Mouse (Mus musculus): ENCODE results near the gene Adamts13.
A peak's percentile ranks its signal among the peaks of the same experiment; 100 is the strongest.

The Adamts13 gene

GRCm38 (mm10) chr2:26973116-26973515 is at the start of gene Adamts13:
Gene Adamts13, plus strand, starts transcription at chr2:26973416.
- no peak for DNase-seq (ENCODE audit: low spot score in 2 of 2)

DNA sequence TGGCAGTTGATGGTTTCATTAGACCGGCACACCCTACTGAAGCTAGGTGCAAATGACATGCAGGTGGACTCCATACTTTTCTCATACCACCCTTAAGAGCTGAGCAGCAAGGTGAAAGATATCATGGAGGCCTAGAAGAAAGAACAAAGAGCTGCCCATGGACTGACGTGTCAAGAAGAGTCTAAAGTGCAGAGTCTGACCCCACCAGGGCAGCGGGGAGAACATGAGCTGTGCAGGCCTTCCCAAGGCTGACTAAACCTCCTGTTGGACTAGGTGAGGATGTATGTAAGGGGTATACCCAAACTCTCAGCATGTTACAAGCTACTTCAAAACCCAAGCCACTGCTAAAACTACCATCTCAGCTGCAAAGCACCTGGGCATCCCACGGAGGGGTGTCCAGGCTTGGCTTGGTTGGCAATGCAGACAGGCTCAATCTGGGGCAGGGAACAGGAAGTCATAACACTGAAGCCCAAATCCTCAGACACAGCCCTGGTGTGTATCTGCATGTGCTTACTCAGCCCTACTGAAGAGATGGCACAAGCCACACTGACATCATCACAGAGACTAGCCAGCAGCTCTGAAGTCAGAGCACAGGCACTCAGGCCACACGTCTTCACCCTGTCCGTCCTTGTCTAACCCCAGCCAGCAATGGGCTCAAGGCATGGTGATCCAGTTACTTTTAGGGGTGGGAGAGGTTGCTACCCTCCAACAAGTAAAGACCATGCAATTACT is 45.3 kb upstream of the Adamts13 start:
- DNase-seq (ENCODE audit: low spot score in 2 of 2), result no peak

DNA sequence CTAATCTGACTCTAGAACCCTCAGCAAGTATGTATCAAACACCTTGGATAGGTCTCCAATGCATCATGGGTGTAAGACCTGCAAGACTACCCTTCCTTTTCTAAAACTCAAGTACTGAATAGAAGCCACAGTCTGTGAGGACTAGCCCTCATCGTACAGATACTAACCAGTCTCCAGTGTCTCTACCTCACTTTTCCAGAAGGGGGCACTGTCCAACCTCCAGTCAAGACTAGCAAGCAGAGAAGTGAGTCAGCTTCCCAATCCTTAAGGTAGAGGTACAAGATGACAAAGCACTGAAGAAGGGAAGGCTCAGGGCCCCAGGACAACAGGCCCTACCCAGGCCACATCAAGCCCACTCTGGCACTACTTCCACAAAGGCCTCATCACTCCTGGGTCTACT is 42.8 kb upstream of the Adamts13 start:
- peak; percentile 78 to 88 for DNase-seq (ENCODE audit: low spot score in 2 of 2)

GRCm38 (mm10) chr2:26932473-26933303 is 40.5 kb upstream of the Adamts13 start:
- peak; percentile 45 to 80 for DNase-seq (ENCODE audit: low spot score in 2 of 2)

DNA sequence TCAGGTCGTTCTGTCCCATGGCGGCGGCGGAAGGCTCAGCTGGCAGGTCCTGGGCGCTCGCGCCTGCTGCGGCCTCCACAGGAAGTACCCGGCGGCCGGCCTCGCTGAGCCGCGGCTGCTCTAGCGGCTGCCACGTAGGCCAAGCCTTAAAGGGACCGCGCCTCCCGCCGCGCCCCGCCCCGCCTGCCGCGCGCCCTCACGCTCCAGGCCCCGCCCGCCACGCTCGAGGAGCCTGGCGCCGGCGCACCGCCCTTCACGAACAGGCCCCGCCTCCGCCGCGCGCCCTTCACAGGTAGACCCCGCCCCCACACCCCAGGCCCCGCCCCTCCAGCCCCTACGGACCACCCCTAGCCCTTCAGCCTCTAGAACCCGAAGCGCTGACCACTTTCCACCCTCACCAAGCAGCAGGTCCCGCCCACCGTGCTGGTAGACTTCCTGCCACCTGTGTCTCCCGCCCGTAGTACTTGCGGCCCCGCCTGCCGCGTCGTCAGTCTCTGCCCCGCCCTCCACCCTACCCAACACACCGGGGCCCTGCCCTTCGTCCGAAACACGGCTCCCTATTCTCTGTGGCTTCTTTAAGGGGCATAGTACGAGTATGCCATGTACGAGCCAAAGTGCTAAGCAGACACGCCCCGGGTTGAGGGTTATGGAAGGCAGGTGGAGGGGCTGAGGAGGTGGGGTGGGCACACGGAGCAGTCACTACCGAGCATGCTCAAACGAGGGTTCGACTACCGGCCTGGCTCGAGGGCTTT is 39.7 kb upstream of the Adamts13 start, which contains the start of the genes Surf4 and Stkld1:
Gene Surf4, minus strand, starts transcription at position 625 of the 752 bp plus-strand sequence.
Gene Stkld1, plus strand, starts transcription at position 744 of the 752 bp plus-strand sequence.
- DNase-seq (ENCODE audit: low spot score in 2 of 2), result peak; percentile 93 to 97

GRCm38 (mm10) chr2:26935286-26935685 is 37.9 kb upstream of the Adamts13 start:
- DNase-seq (ENCODE audit: low spot score in 2 of 2), result no peak

DNA sequence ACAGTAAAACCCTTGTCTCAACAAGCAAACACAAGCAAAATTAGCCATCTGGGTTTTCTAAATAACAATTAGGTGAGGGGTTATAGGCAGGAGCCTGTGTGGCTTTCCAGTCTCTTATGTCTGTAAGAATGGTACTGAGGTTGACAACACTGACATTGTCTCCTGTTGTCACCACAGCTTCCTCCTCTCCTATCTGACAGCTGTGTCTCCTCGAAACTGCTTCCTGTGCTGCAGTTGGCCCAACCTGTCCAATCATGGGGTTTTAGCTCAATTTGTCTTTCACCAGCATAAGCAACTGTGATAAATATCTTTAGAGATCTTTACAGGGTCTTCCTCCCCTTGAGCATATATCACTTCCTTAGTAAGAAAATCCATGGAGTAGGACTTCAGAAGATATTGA is 36.8 kb upstream of the Adamts13 start:
- no peak for DNase-seq (ENCODE audit: low spot score in 2 of 2)

DNA sequence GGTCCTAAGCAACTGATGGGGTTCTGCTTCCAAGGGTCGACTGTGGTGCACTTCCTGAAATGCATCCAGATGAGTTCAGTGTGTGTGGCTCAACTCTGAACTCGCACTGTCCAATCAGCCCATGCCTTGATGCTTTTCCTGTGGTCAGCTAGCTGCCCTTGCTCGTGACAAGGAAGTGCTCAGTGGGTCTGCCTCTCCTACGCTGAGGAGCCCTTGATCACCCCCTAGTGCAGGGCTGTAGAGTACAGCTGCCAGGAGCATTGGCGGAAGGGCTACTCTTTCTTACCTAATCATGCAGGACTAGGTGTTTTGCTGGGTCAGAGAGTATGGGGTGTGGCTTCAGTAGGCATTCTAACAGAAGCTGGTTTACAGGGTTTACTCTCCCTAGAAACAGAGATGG is 31.7 kb upstream of the Adamts13 start:
- peak in 1 of 2 experiments; percentile 23 for DNase-seq (ENCODE audit: low spot score in 2 of 2)

DNA sequence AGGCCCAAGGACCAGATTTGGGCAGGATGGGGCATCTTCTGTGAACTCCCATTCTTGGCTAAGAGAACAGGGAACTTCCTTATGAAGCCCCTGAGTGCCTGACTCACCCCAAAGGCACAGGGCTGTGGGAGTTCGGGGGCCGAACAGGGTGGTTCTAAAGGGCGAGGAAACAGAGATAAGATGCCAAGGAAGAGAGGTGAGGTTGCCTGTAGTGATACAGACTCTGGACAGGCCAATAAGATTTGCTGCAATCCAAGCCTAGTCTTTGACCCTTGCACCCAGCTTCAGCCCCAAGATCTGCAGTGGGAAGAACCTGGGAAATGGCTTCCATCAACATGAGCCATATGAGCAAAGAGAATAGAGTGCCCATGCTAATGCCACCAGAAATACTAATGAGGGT is 30.0 kb upstream of the Adamts13 start:
- DNase-seq (ENCODE audit: low spot score in 2 of 2), result no peak

- no peak for DNase-seq (ENCODE audit: low spot score in 2 of 2)
Observed at GRCm38 (mm10) chr2:26950411-26950810, 22.8 kb upstream of the Adamts13 start.

DNA sequence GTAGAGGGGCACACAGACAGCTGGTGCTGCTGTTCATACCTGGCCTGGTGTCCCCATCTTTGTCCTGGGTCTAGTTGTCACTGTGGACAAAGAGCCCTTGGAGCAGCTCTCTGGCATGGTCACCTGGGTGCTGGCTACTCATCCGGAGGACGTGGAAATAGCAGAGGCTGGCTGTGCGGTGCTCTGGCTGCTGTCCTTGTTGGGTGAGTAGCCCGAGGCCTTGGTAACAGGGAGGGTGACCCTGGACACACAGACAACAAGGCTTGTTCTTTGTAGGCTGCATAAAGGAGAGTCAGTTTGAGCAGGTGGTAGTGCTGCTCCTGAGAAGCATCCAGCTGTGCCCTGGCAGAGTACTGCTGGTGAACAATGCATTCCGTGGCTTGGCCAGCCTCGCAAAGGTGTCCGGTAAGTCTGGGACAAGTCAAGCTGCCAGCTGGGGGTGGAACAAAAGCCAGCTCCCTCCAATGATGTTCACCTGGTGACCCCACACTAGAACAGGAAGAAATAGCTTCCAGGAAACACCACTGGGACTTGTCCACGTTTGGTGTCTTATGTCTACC is 21.8 kb upstream of the Adamts13 start:
- DNase-seq (ENCODE audit: low spot score in 2 of 2), result no peak

- no peak for DNase-seq (ENCODE audit: low spot score in 2 of 2)
Observed at GRCm38 (mm10) chr2:26952193-26952592, 21.0 kb upstream of the Adamts13 start.

GRCm38 (mm10) chr2:26952866-26953265 is 20.4 kb upstream of the Adamts13 start:
- DNase-seq (ENCODE audit: low spot score in 2 of 2), result no peak

DNA sequence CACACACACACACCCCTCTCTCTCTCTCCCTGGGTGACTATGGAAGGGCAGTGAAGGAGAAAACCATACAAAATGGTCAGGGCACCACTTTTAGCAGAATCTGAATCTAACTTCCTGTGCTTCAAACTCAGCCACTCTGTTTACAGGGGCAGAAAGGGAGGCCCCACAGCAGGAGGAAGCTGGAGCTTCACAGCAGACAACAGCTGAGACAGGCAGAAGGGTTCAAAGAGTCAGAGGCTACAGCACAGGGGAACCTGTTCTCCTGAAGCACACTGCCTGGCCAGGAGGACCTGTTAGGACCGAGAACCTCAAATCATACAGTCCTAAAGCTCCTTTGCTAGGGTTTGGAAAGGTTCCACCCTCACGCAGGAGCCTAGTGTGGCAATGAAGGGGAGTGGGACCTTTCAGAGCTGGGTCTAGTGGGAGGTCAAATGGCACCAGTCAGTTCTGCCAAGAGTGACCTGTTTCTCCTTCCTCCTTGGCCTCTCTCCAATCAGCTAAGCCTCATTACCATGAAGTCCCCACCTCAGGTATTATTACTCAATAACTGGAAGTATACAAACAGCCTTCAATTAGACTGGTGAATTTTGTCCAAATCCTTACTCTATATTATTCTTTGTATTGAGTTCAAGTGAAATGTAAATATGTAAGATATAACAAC is 18.4 kb upstream of the Adamts13 start:
- no peak for DNase-seq (ENCODE audit: low spot score in 2 of 2)

DNA sequence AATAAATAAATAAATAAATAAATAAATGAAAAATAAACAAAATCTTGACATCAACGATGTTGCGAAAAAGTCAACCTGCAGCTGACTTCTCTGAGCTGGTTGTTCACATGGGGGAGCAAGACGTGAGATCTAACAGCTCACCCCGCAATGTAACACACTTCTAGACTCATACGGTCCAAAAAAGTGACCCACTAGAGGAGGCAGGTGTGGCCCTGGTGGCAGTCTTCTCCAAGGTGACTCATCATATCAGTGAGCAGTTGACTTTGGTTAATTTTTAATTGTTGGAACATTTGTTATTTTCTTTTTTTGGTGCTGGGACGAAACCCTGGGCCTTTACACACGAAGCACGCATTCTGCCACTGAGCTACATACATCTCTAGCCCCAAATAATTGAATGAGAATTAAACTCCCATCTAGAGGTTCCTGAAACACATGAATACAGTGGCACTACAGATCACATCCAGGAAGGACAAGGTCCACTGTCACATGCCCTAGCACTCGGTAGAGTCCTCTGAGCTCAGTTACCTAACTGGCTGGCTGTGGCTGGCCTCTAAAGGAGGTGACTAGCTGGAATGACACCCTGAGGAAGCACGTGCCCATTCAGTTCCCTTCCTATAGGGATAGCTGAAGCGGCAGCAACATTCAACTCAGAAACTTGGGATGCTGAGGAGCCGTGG is 16.3 kb upstream of the Adamts13 start:
- DNase-seq (ENCODE audit: low spot score in 2 of 2), result no peak

- DNase-seq (ENCODE audit: low spot score in 2 of 2), result no peak
Observed at GRCm38 (mm10) chr2:26957488-26957859, 15.7 kb upstream of the Adamts13 start.

- no peak for DNase-seq (ENCODE audit: low spot score in 2 of 2)
Observed at GRCm38 (mm10) chr2:26960756-26961155, 12.5 kb upstream of the Adamts13 start.

- peak; percentile 92 to 98 for DNase-seq (ENCODE audit: low spot score in 2 of 2)
Observed at GRCm38 (mm10) chr2:26963923-26964723, 9.1 kb upstream of the Adamts13 start, which contains the start of gene Rexo4. Gene Rexo4, minus strand, starts transcription at chr2:26964386.

- no peak for DNase-seq (ENCODE audit: low spot score in 2 of 2)
Observed at GRCm38 (mm10) chr2:26964724-26965370, 8.4 kb upstream of the Adamts13 start.

All from spleen, postnatal 4 days (tissue).